Mouse (Mus musculus): ENCODE measurements around the gene Pik3cd. TPM values are rescaled to one million over a fixed set of nuclear protein-coding genes. Genes with fewer than 3 reads are reported as not detected.

The Pik3cd gene
- polyA plus RNA-seq, 1 experiment, result 1.4 TPM

DNA sequence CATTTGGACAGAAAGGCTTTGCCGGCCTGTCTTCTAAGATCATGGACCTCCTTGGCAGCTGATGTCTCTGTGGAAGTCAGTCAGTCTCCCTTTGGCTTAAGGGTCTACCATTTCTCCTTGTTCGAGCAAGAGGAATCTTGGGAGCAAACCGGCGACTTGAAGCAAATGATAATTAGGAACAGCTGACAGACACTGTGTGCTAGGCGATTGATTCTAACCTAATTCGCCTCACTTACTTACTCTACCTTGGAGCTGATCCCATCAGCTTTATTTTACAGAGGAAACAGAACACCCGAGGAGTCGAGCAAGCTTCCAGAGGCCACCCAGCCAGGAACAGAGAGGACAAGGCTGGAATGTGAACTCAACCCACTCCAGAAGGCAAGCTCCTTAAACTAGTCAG, 11.0 kb downstream of the Pik3cd start:
- no peaks in the 10 kb centered on the region for H3K79me2 ChIP-seq (ENCODE audit: control insufficient read depth, insufficient read depth)
- no peaks in the 10 kb centered on the region for H3K36me3 ChIP-seq (ENCODE audit: control insufficient read depth, insufficient read depth)
- H3K4me2 ChIP-seq (ENCODE audit: low read depth), result no peak overlapping the region
- TF ChIP-seq USF1 (IDR thresholded peaks at IDR 0.05; ENCODE audit: low read depth), result no peak
- no peak for TF ChIP-seq E2F4 (IDR thresholded peaks at IDR 0.05; ENCODE audit: insufficient read depth)
- no peak for TF ChIP-seq CEBPB (IDR thresholded peaks at IDR 0.05; ENCODE audit: insufficient read depth, poor library complexity, severe bottlenecking)
- no peak for TF ChIP-seq MYOG (IDR thresholded peaks at IDR 0.05; ENCODE audit: control insufficient read depth in 1 of 3, insufficient read depth in 1 of 3, insufficient read length in 2 of 3, low read depth in 2 of 3)
- TF ChIP-seq MAX (IDR thresholded peaks at IDR 0.05; ENCODE audit: low read depth), result no peak
- no peak for TF ChIP-seq TCF12 (IDR thresholded peaks at IDR 0.05; ENCODE audit: insufficient read depth, poor library complexity, severe bottlenecking)
- no peak for TF ChIP-seq SRF (IDR thresholded peaks at IDR 0.05; ENCODE audit: control insufficient read depth, insufficient read length, low read depth)
- no peak for TF ChIP-seq POLR2A (IDR thresholded peaks at IDR 0.05; ENCODE audit: insufficient read length, low read depth)
- TF ChIP-seq POLR2AphosphoS2 (IDR thresholded peaks at IDR 0.05; ENCODE audit: insufficient read length, low read depth), result no peak
- H3K4me3 ChIP-seq, result no peak overlapping the region
- H3ac ChIP-seq (ENCODE audit: control insufficient read depth, insufficient read length), result no peak overlapping the region
- H3K27me3 ChIP-seq (ENCODE audit: control insufficient read depth, insufficient read depth, insufficient read length), result no peaks in the 10 kb centered on the region

DNA sequence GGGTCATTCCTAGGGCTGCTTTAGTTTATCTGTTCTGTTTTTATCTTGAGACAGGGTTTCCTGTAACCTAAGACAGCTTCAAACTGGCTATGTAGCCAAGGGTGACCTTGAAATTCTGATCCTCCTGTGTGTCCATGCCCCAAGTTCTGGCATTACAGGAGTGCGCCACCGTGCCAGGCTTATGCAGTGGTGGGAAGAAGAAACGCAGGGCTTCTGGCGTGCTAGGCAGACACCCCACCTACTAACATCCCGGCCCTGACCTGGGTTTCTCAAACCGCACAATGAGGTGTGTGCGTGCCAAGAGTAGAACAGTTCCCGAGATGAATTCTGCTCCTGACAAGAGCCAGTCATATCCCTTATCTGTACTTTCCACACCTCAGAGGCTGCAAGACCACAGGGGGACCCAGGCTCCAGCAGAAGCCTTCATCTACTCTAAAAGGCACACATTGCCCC, 11.5 kb downstream of the Pik3cd start:
- Histone ChIP-seq H3K4me2 (ENCODE audit: low read depth) (no peak overlapping the region), H3K4me3 (no peak overlapping the region), H3ac (ENCODE audit: control insufficient read depth, insufficient read length) (no peak overlapping the region), H3K36me3 (ENCODE audit: control insufficient read depth, insufficient read depth) (no peaks in the 10 kb centered on the region), H3K27me3 (ENCODE audit: control insufficient read depth, insufficient read depth, insufficient read length) (no peaks in the 10 kb centered on the region), H3K79me2 (ENCODE audit: control insufficient read depth, insufficient read depth) (no peaks in the 10 kb centered on the region)
- TF ChIP-seq TCF3 (IDR thresholded peaks at IDR 0.05; ENCODE audit: insufficient read length, low read depth), result no peak
- TF ChIP-seq USF1 (IDR thresholded peaks at IDR 0.05; ENCODE audit: low read depth), result no peak
- TF ChIP-seq CEBPB (IDR thresholded peaks at IDR 0.05; ENCODE audit: insufficient read depth, poor library complexity, severe bottlenecking), result no peak
- no peak for TF ChIP-seq MYOD1 (IDR thresholded peaks at IDR 0.05; ENCODE audit: control insufficient read depth in 1 of 3, insufficient read length in 2 of 3, low read depth in 2 of 3)
- TF ChIP-seq MAX (IDR thresholded peaks at IDR 0.05; ENCODE audit: low read depth), result no peak
- TF ChIP-seq TCF12 (IDR thresholded peaks at IDR 0.05; ENCODE audit: insufficient read depth, poor library complexity, severe bottlenecking), result no peak
- no peak for TF ChIP-seq E2F4 (IDR thresholded peaks at IDR 0.05; ENCODE audit: insufficient read depth)
- no peak for TF ChIP-seq REST (IDR thresholded peaks at IDR 0.05; ENCODE audit: insufficient read depth, insufficient read length)
- no peak for TF ChIP-seq POLR2AphosphoS2 (IDR thresholded peaks at IDR 0.05; ENCODE audit: insufficient read length, low read depth)
- no peak for TF ChIP-seq SRF (IDR thresholded peaks at IDR 0.05; ENCODE audit: control insufficient read depth, insufficient read length, low read depth)
- no peak for TF ChIP-seq MYOG (IDR thresholded peaks at IDR 0.05; ENCODE audit: control insufficient read depth in 1 of 3, insufficient read depth in 1 of 3, insufficient read length in 2 of 3, low read depth in 2 of 3)
- TF ChIP-seq POLR2A (IDR thresholded peaks at IDR 0.05; ENCODE audit: insufficient read length, low read depth), result no peak

DNA sequence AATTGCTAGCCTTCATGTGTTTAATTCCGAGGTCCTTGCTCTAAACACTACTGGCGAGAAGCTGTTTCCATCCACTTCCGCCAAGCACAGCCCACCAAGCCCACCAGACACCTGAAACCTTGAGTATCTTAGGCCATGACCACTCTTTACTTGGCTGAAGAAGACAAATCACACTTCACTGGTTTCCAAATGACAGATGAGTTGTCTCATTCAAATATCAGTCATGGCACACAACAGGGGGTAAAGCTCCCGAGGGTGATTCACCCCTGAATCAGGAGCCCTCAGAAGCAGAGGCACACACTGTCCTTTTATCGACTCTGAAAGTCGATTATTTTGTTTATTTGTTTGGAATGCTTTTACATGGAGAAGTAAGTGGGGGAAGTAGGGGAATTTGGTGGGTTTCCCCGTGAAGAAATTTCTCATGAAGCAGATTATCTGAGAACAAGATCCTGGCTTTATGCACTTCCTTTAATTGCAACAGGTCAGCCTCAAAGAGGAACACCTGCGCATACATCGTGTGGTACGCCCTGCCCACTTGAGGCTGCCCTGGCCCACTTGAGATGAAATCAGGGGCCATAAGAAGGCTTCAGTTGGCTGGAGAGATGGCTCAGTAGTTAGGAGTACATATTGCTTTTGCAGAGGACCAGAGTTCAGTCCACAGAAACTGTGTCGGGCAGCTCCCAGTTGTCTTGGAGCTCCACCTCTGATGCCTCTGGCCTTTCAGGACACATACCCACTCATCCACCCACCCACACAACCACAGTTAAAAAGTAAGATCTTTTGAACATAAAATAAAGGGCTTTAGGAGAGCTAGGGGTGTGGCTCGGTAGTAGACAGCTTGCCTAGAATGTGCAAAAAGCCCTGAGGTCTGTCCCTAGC, 12.3 kb downstream of the Pik3cd start:
- Histone ChIP-seq H3K79me2 (ENCODE audit: control insufficient read depth, insufficient read depth) (no peaks in the 10 kb centered on the region), H3K36me3 (ENCODE audit: control insufficient read depth, insufficient read depth) (no peaks in the 10 kb centered on the region), H3ac (ENCODE audit: control insufficient read depth, insufficient read length) (no peak overlapping the region), H3K4me3 (no peak overlapping the region), H3K27me3 (ENCODE audit: control insufficient read depth, insufficient read depth, insufficient read length) (no peaks in the 10 kb centered on the region), H3K4me2 (ENCODE audit: low read depth) (no peak overlapping the region)
- no peak for TF ChIP-seq POLR2A (IDR thresholded peaks at IDR 0.05; ENCODE audit: insufficient read length, low read depth)
- TF ChIP-seq REST (IDR thresholded peaks at IDR 0.05; ENCODE audit: insufficient read depth, insufficient read length), result no peak
- no peak for TF ChIP-seq MAX (IDR thresholded peaks at IDR 0.05; ENCODE audit: low read depth)
- no peak for TF ChIP-seq TCF3 (IDR thresholded peaks at IDR 0.05; ENCODE audit: insufficient read length, low read depth)
- TF ChIP-seq POLR2AphosphoS2 (IDR thresholded peaks at IDR 0.05; ENCODE audit: insufficient read length, low read depth), result no peak
- TF ChIP-seq MYOG (IDR thresholded peaks at IDR 0.05; ENCODE audit: control insufficient read depth in 1 of 3, insufficient read depth in 1 of 3, insufficient read length in 2 of 3, low read depth in 2 of 3), result no peak
- TF ChIP-seq TCF12 (IDR thresholded peaks at IDR 0.05; ENCODE audit: insufficient read depth, poor library complexity, severe bottlenecking), result no peak
- TF ChIP-seq SRF (IDR thresholded peaks at IDR 0.05; ENCODE audit: control insufficient read depth, insufficient read length, low read depth), result no peak
- no peak for TF ChIP-seq MYOD1 (IDR thresholded peaks at IDR 0.05; ENCODE audit: control insufficient read depth in 1 of 3, insufficient read length in 2 of 3, low read depth in 2 of 3)
- TF ChIP-seq CEBPB (IDR thresholded peaks at IDR 0.05; ENCODE audit: insufficient read depth, poor library complexity, severe bottlenecking), result no peak
- TF ChIP-seq USF1 (IDR thresholded peaks at IDR 0.05; ENCODE audit: low read depth), result no peak
- TF ChIP-seq E2F4 (IDR thresholded peaks at IDR 0.05; ENCODE audit: insufficient read depth), result no peak

DNA sequence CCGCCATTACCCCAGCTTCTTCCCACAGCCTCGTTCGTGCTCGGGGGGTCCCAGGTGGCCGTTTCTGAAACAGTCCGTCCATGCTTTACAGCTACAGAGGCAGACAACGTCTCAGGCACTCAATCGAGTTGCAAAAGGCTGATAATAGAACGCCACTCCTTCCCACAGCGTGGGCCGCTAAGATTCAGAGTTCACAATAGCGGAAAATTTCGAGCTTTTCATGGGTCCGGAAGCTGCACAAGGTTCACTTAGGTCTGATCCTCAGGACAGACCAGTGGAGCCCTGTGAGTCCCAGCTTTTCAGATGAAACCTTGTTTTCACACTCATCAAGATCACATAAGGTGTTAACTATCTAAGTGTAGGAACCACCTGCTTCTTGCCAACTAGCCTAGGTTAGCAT, 13.5 kb downstream of the Pik3cd start:
- Histone ChIP-seq H3ac (ENCODE audit: control insufficient read depth, insufficient read length) (no peak overlapping the region), H3K36me3 (ENCODE audit: control insufficient read depth, insufficient read depth) (no peaks in the 10 kb centered on the region), H3K27me3 (ENCODE audit: control insufficient read depth, insufficient read depth, insufficient read length) (no peaks in the 10 kb centered on the region), H3K4me3 (no peak overlapping the region), H3K79me2 (ENCODE audit: control insufficient read depth, insufficient read depth) (no peaks in the 10 kb centered on the region), H3K4me2 (ENCODE audit: low read depth) (no peak overlapping the region)
- TF ChIP-seq MYOD1 (IDR thresholded peaks at IDR 0.05; ENCODE audit: control insufficient read depth in 1 of 3, insufficient read length in 2 of 3, low read depth in 2 of 3) (no peak), CEBPB (IDR thresholded peaks at IDR 0.05; ENCODE audit: insufficient read depth, poor library complexity, severe bottlenecking) (no peak), TCF12 (IDR thresholded peaks at IDR 0.05; ENCODE audit: insufficient read depth, poor library complexity, severe bottlenecking) (no peak), E2F4 (IDR thresholded peaks at IDR 0.05; ENCODE audit: insufficient read depth) (no peak), TCF3 (IDR thresholded peaks at IDR 0.05; ENCODE audit: insufficient read length, low read depth) (no peak), POLR2A (IDR thresholded peaks at IDR 0.05; ENCODE audit: insufficient read length, low read depth) (no peak), MAX (IDR thresholded peaks at IDR 0.05; ENCODE audit: low read depth) (no peak), SRF (IDR thresholded peaks at IDR 0.05; ENCODE audit: control insufficient read depth, insufficient read length, low read depth) (no peak)
